Mouse (Mus musculus): Measurements from ENCODE around the gene Rpgrip1l. TPM values are rescaled to one million over a fixed set of nuclear protein-coding genes. Genes with fewer than 3 reads are reported as not detected.
A peak's percentile ranks its signal among the peaks of the same experiment; 100 is the strongest.

The Rpgrip1l gene
- polyA plus RNA-seq, 1 experiment from 2014 or later: 9.8 TPM

- Histone ChIP-seq H3K4me3 (ENCODE audit: low read depth, low read length) (no peak overlapping the region), H3K4me2 (ENCODE audit: low read length) (no peak overlapping the region), H3K27me3 (ENCODE audit: control insufficient read depth, insufficient read depth, low read depth, low read length) (no peaks in the 10 kb centered on the region), H3K36me3 (ENCODE audit: control insufficient read depth, insufficient read depth, low read length) (no peaks in the 10 kb centered on the region), H3K9me3 (replicated peaks; ENCODE audit: control insufficient read depth, low read length, poor library complexity, severe bottlenecking) (no peaks in the 10 kb centered on the region), H3K4me1 (ENCODE audit: control insufficient read depth, insufficient read depth, low read length) (peaks cover 2% of the 10 kb centered on the region; the same call in 1 of the 2 replicates), H3K27ac (ENCODE audit: low read length) (no peak overlapping the region), H3K9ac (ENCODE audit: low read depth, low read length) (no peak overlapping the region)
- WGBS: 71% methylated on average over 7 of the region's 7 CpGs
- no peak for ATAC-seq
Observed at GRCm38 (mm10) chr8:91323511-91323910, 10.4 kb upstream of the Rpgrip1l start.

- 87% methylated on average over 7 of the region's 7 CpGs for WGBS
- Histone ChIP-seq H3K9me3 (replicated peaks; ENCODE audit: control insufficient read depth, low read length, poor library complexity, severe bottlenecking) (no peaks in the 10 kb centered on the region), H3K4me2 (ENCODE audit: low read length) (no peak overlapping the region), H3K27me3 (ENCODE audit: control insufficient read depth, insufficient read depth, low read depth, low read length) (no peaks in the 10 kb centered on the region), H3K9ac (ENCODE audit: low read depth, low read length) (no peak overlapping the region), H3K36me3 (ENCODE audit: control insufficient read depth, insufficient read depth, low read length) (no peaks in the 10 kb centered on the region), H3K27ac (ENCODE audit: low read length) (no peak overlapping the region), H3K4me3 (ENCODE audit: low read depth, low read length) (no peak overlapping the region), H3K4me1 (ENCODE audit: control insufficient read depth, insufficient read depth, low read length) (peaks cover 18% of the 10 kb centered on the region)
- no peak for ATAC-seq
Observed at GRCm38 (mm10) chr8:91318938-91319729, 6.1 kb upstream of the Rpgrip1l start.

- Histone ChIP-seq H3K9ac (ENCODE audit: low read depth, low read length) (no peak overlapping the region), H3K4me1 (ENCODE audit: control insufficient read depth, insufficient read depth, low read length) (peaks cover 20% of the 10 kb centered on the region), H3K27ac (ENCODE audit: low read length) (no peak overlapping the region), H3K27me3 (ENCODE audit: control insufficient read depth, insufficient read depth, low read depth, low read length) (no peaks in the 10 kb centered on the region), H3K4me2 (ENCODE audit: low read length) (no peak overlapping the region), H3K4me3 (ENCODE audit: low read depth, low read length) (no peak overlapping the region), H3K36me3 (ENCODE audit: control insufficient read depth, insufficient read depth, low read length) (no peaks in the 10 kb centered on the region), H3K9me3 (replicated peaks; ENCODE audit: control insufficient read depth, low read length, poor library complexity, severe bottlenecking) (no peaks in the 10 kb centered on the region)
- 92% methylated on average over 5 of the region's 5 CpGs for WGBS
- no peak for ATAC-seq
Observed at GRCm38 (mm10) chr8:91317567-91318227, 4.6 kb upstream of the Rpgrip1l start.

GRCm38 (mm10) chr8:91312342-91312741 lies 720 bp downstream of the Rpgrip1l start:
- 83% methylated on average over 2 of the region's 2 CpGs for WGBS
- ATAC-seq: no peak
- peak overlapping the region; percentile 55 for H3K4me2 ChIP-seq (ENCODE audit: low read length)
- H3K9ac ChIP-seq (ENCODE audit: low read depth, low read length): peak overlapping the region; percentile 57; the same call in 1 of the 2 replicates
- no peaks in the 10 kb centered on the region for H3K9me3 ChIP-seq (replicated peaks; ENCODE audit: control insufficient read depth, low read length, poor library complexity, severe bottlenecking)
- H3K4me1 ChIP-seq (ENCODE audit: control insufficient read depth, insufficient read depth, low read length): peaks cover 29% of the 10 kb centered on the region
- no peaks in the 10 kb centered on the region for H3K27me3 ChIP-seq (ENCODE audit: control insufficient read depth, insufficient read depth, low read depth, low read length)
- peak overlapping the region; percentile 80 for H3K4me3 ChIP-seq (ENCODE audit: low read depth, low read length)
- H3K36me3 ChIP-seq (ENCODE audit: control insufficient read depth, insufficient read depth, low read length): no peaks in the 10 kb centered on the region
- no peak overlapping the region for H3K27ac ChIP-seq (ENCODE audit: low read length)

- H3K4me1 ChIP-seq (ENCODE audit: control insufficient read depth, insufficient read depth, low read length): no peaks in the 10 kb centered on the region
- H3K27me3 ChIP-seq (ENCODE audit: control insufficient read depth, insufficient read depth, low read depth, low read length): no peaks in the 10 kb centered on the region
- no peak for ATAC-seq
- 86% methylated on average over 17 of the region's 17 CpGs for WGBS
- H3K36me3 ChIP-seq (ENCODE audit: control insufficient read depth, insufficient read depth, low read length): peaks cover 13% of the 10 kb centered on the region
- no peak overlapping the region for H3K9ac ChIP-seq (ENCODE audit: low read depth, low read length)
- H3K9me3 ChIP-seq (replicated peaks; ENCODE audit: control insufficient read depth, low read length, poor library complexity, severe bottlenecking): no peaks in the 10 kb centered on the region
- no peak overlapping the region for H3K4me3 ChIP-seq (ENCODE audit: low read depth, low read length)
- H3K27ac ChIP-seq (ENCODE audit: low read length): no peak overlapping the region
- no peak overlapping the region for H3K4me2 ChIP-seq (ENCODE audit: low read length)
Observed at GRCm38 (mm10) chr8:91304481-91305386, 8.3 kb downstream of the Rpgrip1l start.

- no peak for ATAC-seq
- no peak overlapping the region for H3K4me2 ChIP-seq (ENCODE audit: low read length)
- peaks cover 9% of the 10 kb centered on the region for H3K36me3 ChIP-seq (ENCODE audit: control insufficient read depth, insufficient read depth, low read length)
- H3K27me3 ChIP-seq (ENCODE audit: control insufficient read depth, insufficient read depth, low read depth, low read length): no peaks in the 10 kb centered on the region
- H3K4me3 ChIP-seq (ENCODE audit: low read depth, low read length): no peak overlapping the region
- no peaks in the 10 kb centered on the region for H3K9me3 ChIP-seq (replicated peaks; ENCODE audit: control insufficient read depth, low read length, poor library complexity, severe bottlenecking)
- H3K4me1 ChIP-seq (ENCODE audit: control insufficient read depth, insufficient read depth, low read length): no peaks in the 10 kb centered on the region
- no peak overlapping the region for H3K9ac ChIP-seq (ENCODE audit: low read depth, low read length)
- 95% methylated on average over 2 of the region's 2 CpGs for WGBS
- no peak overlapping the region for H3K27ac ChIP-seq (ENCODE audit: low read length)
Observed at GRCm38 (mm10) chr8:91298672-91299071, 14.4 kb downstream of the Rpgrip1l start.

GRCm38 (mm10) chr8:91295786-91296185 lies 17.3 kb downstream of the Rpgrip1l start:
- WGBS: 94% methylated on average over 5 of the region's 5 CpGs

GRCm38 (mm10) chr8:91290576-91290975 lies 22.5 kb downstream of the Rpgrip1l start:
- Histone ChIP-seq H3K36me3 (ENCODE audit: control insufficient read depth, insufficient read depth, low read length) (peaks cover 2% of the 10 kb centered on the region), H3K4me2 (ENCODE audit: low read length) (no peak overlapping the region), H3K9me3 (replicated peaks; ENCODE audit: control insufficient read depth, low read length, poor library complexity, severe bottlenecking) (no peaks in the 10 kb centered on the region), H3K27me3 (ENCODE audit: control insufficient read depth, insufficient read depth, low read depth, low read length) (no peaks in the 10 kb centered on the region), H3K9ac (ENCODE audit: low read depth, low read length) (no peak overlapping the region), H3K27ac (ENCODE audit: low read length) (no peak overlapping the region), H3K4me3 (ENCODE audit: low read depth, low read length) (no peak overlapping the region), H3K4me1 (ENCODE audit: control insufficient read depth, insufficient read depth, low read length) (no peaks in the 10 kb centered on the region)
- WGBS: 87% methylated on average over 4 of the region's 4 CpGs
- ATAC-seq: no peak

More at GRCm38 (mm10) chr8:91295786-91296185, 17.3 kb downstream of the Rpgrip1l start:
- ATAC-seq: no peak
- no peaks in the 10 kb centered on the region for H3K27me3 ChIP-seq (ENCODE audit: control insufficient read depth, insufficient read depth, low read depth, low read length)
- H3K36me3 ChIP-seq (ENCODE audit: control insufficient read depth, insufficient read depth, low read length): no peaks in the 10 kb centered on the region
- H3K9ac ChIP-seq (ENCODE audit: low read depth, low read length): no peak overlapping the region
- no peaks in the 10 kb centered on the region for H3K4me1 ChIP-seq (ENCODE audit: control insufficient read depth, insufficient read depth, low read length)
- no peak overlapping the region for H3K4me3 ChIP-seq (ENCODE audit: low read depth, low read length)
- H3K4me2 ChIP-seq (ENCODE audit: low read length): no peak overlapping the region
- H3K9me3 ChIP-seq (replicated peaks; ENCODE audit: control insufficient read depth, low read length, poor library complexity, severe bottlenecking): no peaks in the 10 kb centered on the region
- no peak overlapping the region for H3K27ac ChIP-seq (ENCODE audit: low read length)

Measured in midbrain, embryonic 16.5 days (tissue).